In the genomic region with DNA sequence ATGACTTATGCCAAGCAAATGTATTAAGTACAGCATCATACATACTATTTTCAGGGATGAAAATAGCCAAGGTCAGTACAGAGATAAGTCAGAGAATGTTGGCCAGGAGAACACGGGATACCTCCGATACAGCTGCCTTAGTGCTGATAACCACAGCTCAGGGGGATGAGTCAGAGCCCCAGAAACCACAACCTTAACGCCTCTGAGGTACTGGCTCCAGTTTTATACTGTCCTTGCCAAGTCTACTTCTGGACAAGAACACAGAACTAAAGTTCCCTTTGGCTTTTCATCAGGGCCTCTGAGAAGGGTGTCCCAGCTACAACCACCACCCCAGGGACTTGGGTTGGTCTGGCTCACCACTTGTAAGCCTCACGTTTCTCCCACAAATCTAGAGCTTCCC, we compare ENCODE assay signal across 13 mouse cellular contexts. TPM values are rescaled to one million over a fixed set of nuclear protein-coding genes. Genes with fewer than 3 reads are reported as not detected.
DNase-seq lines count a peak whose midpoint lies in the region.
"Had no signal": no experiment of that assay in that cellular context is flagged by ENCODE, and none has a peak within 500 bp of the region (broad histone marks: within the 10 kb centered on the region; RNA-seq: fewer than 3 reads in every experiment).

No protein-coding gene starts in this region.

- DNase-seq in testis, postnatal 14 days (ENCODE audit: low spot score), result peak; percentile 46
- no peak for DNase-seq in testis, postnatal 10 days (ENCODE audit: low spot score)
- peak; percentile 40 for DNase-seq in c-Kit-positive CD71-positive TER-119-positive erythroid progenitor cells, embryonic 14.5 days (ENCODE audit: low spot score)
- DNase-seq in liver, result peak; percentile 11
- no peak for DNase-seq in cerebellum, adult 11 months
- DNase-seq in gastrocnemius, adult 8-10 months (ENCODE audit: low spot score in 2 of 2), result no peak
- DNase-seq in left cerebral cortex, adult 11 months (ENCODE audit: low spot score), result no peak
- no peak for DNase-seq in T-cell, adult 2 months (ENCODE audit: low spot score)
- DNase-seq: cerebellum, adult 2 months; kidney, postnatal 14 days; midbrain, embryonic 14.5 days; thymus, adult 18-20 months had no signal

RNA-seq across cellular contexts. Expression of a gene that starts 4.0 kb away (rescaled TPM):
- not detected for total RNA-seq in gastrocnemius, adult 8-10 months (2022)
- total RNA-seq: adrenal gland, adult 18-20 months had no signal

RNA-seq across cellular contexts. Expression of a gene that starts 12.8 kb away (rescaled TPM):
- total RNA-seq in gastrocnemius, adult 8-10 months (2022), result 10 to 100 TPM; 13.5 to 18.7 (median 16.3) TPM

RNA-seq across cellular contexts. Expression of a gene that starts 12.8 kb away (rescaled TPM):
- total RNA-seq in gastrocnemius, adult 8-10 months (2022), result 1 to 10 TPM; 3.0 to 4.7 (median 3.8) TPM

RNA-seq across cellular contexts. Expression of a gene that starts 41.2 kb away (rescaled TPM):
- 100 to 1,000 TPM; 208 to 239 (median 210) TPM for total RNA-seq in gastrocnemius, adult 8-10 months (2022)

Comparison
In these comparisons a context has a peak if more than half of its experiments do, and no peak if none do; other contexts are left out.
1. DNase-seq: peak in testis, postnatal 14 days (single experiment), c-Kit-positive CD71-positive TER-119-positive erythroid progenitor cells, embryonic 14.5 days (single experiment) and liver (single experiment); none in testis, postnatal 10 days (single experiment), cerebellum, adult 11 months (single experiment), gastrocnemius, adult 8-10 months (0 of 2), left cerebral cortex, adult 11 months (single experiment) and T-cell, adult 2 months (single experiment).